Mouse (Mus musculus): Measurements from ENCODE around the gene Gli1. TPM values are rescaled to one million over a fixed set of nuclear protein-coding genes. Genes with fewer than 3 reads are reported as not detected.

Gene Gli1
- polyA plus RNA-seq, 1 experiment from 2014 or later = 2.0 TPM

GRCm38 (mm10) chr10:127377700-127378099 is 35.9 kb upstream of the Gli1 start:
- ATAC-seq = no peak
- no peak for TF ChIP-seq CTCF (IDR thresholded peaks at IDR 0.05; ENCODE audit: low read depth)
- no peak overlapping the region for H3K27ac ChIP-seq (ENCODE audit: low read depth, low read length)
- H3K4me1 ChIP-seq (replicated peaks; ENCODE audit: control insufficient read depth, insufficient read depth, low read length) = no peaks in the 10 kb centered on the region; the same call in 1 of the 2 replicates
- no peaks in the 10 kb centered on the region for H3K36me3 ChIP-seq (ENCODE audit: control insufficient read depth, insufficient read depth)
- H3K9me3 ChIP-seq (ENCODE audit: control insufficient read depth) = no peaks in the 10 kb centered on the region
- WGBS = 35% methylated on average over 3 of the region's 3 CpGs
- no peaks in the 10 kb centered on the region for H3K27me3 ChIP-seq (replicated peaks; ENCODE audit: control insufficient read depth, insufficient read depth, low read length)
- H3K4me3 ChIP-seq (ENCODE audit: low read depth, low read length) = no peak overlapping the region
- no peak overlapping the region for H3K4me2 ChIP-seq (replicated peaks; ENCODE audit: low read depth)
- H3K9ac ChIP-seq (ENCODE audit: low read depth, low read length) = no peak overlapping the region

GRCm38 (mm10) chr10:127371023-127371422 is 29.2 kb upstream of the Gli1 start:
- no peak for ATAC-seq
- 69% methylated on average over 2 of the region's 2 CpGs for WGBS
- no peak overlapping the region for H3K4me3 ChIP-seq (ENCODE audit: low read depth, low read length)
- H3K27ac ChIP-seq (ENCODE audit: low read depth, low read length) = no peak overlapping the region
- no peak overlapping the region for H3K9ac ChIP-seq (ENCODE audit: low read depth, low read length)
- no peaks in the 10 kb centered on the region for H3K9me3 ChIP-seq (ENCODE audit: control insufficient read depth)
- no peaks in the 10 kb centered on the region for H3K4me1 ChIP-seq (replicated peaks; ENCODE audit: control insufficient read depth, insufficient read depth, low read length)
- no peaks in the 10 kb centered on the region for H3K36me3 ChIP-seq (ENCODE audit: control insufficient read depth, insufficient read depth)
- H3K4me2 ChIP-seq (replicated peaks; ENCODE audit: low read depth) = no peak overlapping the region
- H3K27me3 ChIP-seq (replicated peaks; ENCODE audit: control insufficient read depth, insufficient read depth, low read length) = no peaks in the 10 kb centered on the region
- TF ChIP-seq CTCF (IDR thresholded peaks at IDR 0.05; ENCODE audit: low read depth) = no peak

- Histone ChIP-seq H3K27ac (ENCODE audit: low read depth, low read length) (no peak within 1 kb of the TSS), H3K36me3 (ENCODE audit: control insufficient read depth, insufficient read depth) (no peaks in the 10 kb centered on the region), H3K27me3 (replicated peaks; ENCODE audit: control insufficient read depth, insufficient read depth, low read length) (no peaks in the 10 kb centered on the region), H3K9ac (ENCODE audit: low read depth, low read length) (no peak within 1 kb of the TSS), H3K9me3 (ENCODE audit: control insufficient read depth) (no peaks in the 10 kb centered on the region), H3K4me2 (replicated peaks; ENCODE audit: low read depth) (no peak within 1 kb of the TSS), H3K4me3 (ENCODE audit: low read depth, low read length) (no peak within 1 kb of the TSS), H3K4me1 (replicated peaks; ENCODE audit: control insufficient read depth, insufficient read depth, low read length) (no peaks in the 10 kb centered on the region)
- no peak for ATAC-seq
- no peak for TF ChIP-seq CTCF (IDR thresholded peaks at IDR 0.05; ENCODE audit: low read depth)
- WGBS = 78% methylated on average over 22 of the region's 22 CpGs
These were observed 28.4 kb upstream of the Gli1 start, which contains the start of gene Inhbc for GRCm38 (mm10) chr10:127369834-127370820. Gene Inhbc, minus strand, starts transcription at chr10:127370431.

GRCm38 (mm10) chr10:127368273-127368672 is 26.5 kb upstream of the Gli1 start:
- no peak for ATAC-seq
- Histone ChIP-seq H3K27me3 (replicated peaks; ENCODE audit: control insufficient read depth, insufficient read depth, low read length) (no peaks in the 10 kb centered on the region), H3K4me2 (replicated peaks; ENCODE audit: low read depth) (no peak overlapping the region), H3K4me3 (ENCODE audit: low read depth, low read length) (no peak overlapping the region), H3K36me3 (ENCODE audit: control insufficient read depth, insufficient read depth) (no peaks in the 10 kb centered on the region), H3K4me1 (replicated peaks; ENCODE audit: control insufficient read depth, insufficient read depth, low read length) (no peaks in the 10 kb centered on the region), H3K9ac (ENCODE audit: low read depth, low read length) (no peak overlapping the region), H3K9me3 (ENCODE audit: control insufficient read depth) (no peaks in the 10 kb centered on the region), H3K27ac (ENCODE audit: low read depth, low read length) (no peak overlapping the region)
- no peak for TF ChIP-seq CTCF (IDR thresholded peaks at IDR 0.05; ENCODE audit: low read depth)
- WGBS = 53% methylated on average over 2 of the region's 2 CpGs

- no peaks in the 10 kb centered on the region for H3K27me3 ChIP-seq (replicated peaks; ENCODE audit: control insufficient read depth, insufficient read depth, low read length)
- no peaks in the 10 kb centered on the region for H3K9me3 ChIP-seq (ENCODE audit: control insufficient read depth)
- H3K4me3 ChIP-seq (ENCODE audit: low read depth, low read length) = no peak overlapping the region
- WGBS = 85% methylated on average over 5 of the region's 5 CpGs
- ATAC-seq = no peak
- H3K36me3 ChIP-seq (ENCODE audit: control insufficient read depth, insufficient read depth) = no peaks in the 10 kb centered on the region
- no peak overlapping the region for H3K4me2 ChIP-seq (replicated peaks; ENCODE audit: low read depth)
- no peak for TF ChIP-seq CTCF (IDR thresholded peaks at IDR 0.05; ENCODE audit: low read depth)
- H3K27ac ChIP-seq (ENCODE audit: low read depth, low read length) = no peak overlapping the region
- no peaks in the 10 kb centered on the region for H3K4me1 ChIP-seq (replicated peaks; ENCODE audit: control insufficient read depth, insufficient read depth, low read length)
- no peak overlapping the region for H3K9ac ChIP-seq (ENCODE audit: low read depth, low read length)
These were observed 25.3 kb upstream of the Gli1 start for GRCm38 (mm10) chr10:127367116-127367515.

- TF ChIP-seq CTCF (IDR thresholded peaks at IDR 0.05; ENCODE audit: low read depth) = no peak
- Histone ChIP-seq H3K36me3 (ENCODE audit: control insufficient read depth, insufficient read depth) (no peaks in the 10 kb centered on the region), H3K4me2 (replicated peaks; ENCODE audit: low read depth) (no peak overlapping the region), H3K27ac (ENCODE audit: low read depth, low read length) (no peak overlapping the region), H3K27me3 (replicated peaks; ENCODE audit: control insufficient read depth, insufficient read depth, low read length) (no peaks in the 10 kb centered on the region), H3K9ac (ENCODE audit: low read depth, low read length) (no peak overlapping the region), H3K4me3 (ENCODE audit: low read depth, low read length) (no peak overlapping the region), H3K9me3 (ENCODE audit: control insufficient read depth) (no peaks in the 10 kb centered on the region), H3K4me1 (replicated peaks; ENCODE audit: control insufficient read depth, insufficient read depth, low read length) (no peaks in the 10 kb centered on the region)
- no peak for ATAC-seq
- 88% methylated on average over 3 of the region's 3 CpGs for WGBS
These were observed 18.9 kb upstream of the Gli1 start for GRCm38 (mm10) chr10:127360714-127361113.

Data from intestine, postnatal 0 days (tissue).